Mouse (Mus musculus) urinary bladder, adult 2 months (tissue): Measurements from ENCODE around the gene Oas1f. TPM values are rescaled to one million over a fixed set of nuclear protein-coding genes. Genes with fewer than 3 reads are reported as not detected.
A peak's percentile ranks its signal among the peaks of the same experiment; 100 is the strongest.
"Not testable (repeated sequence)": the region's sequence is repeated elsewhere in the genome, so short reads cannot be mapped to it uniquely, and the experiment has no call there.

ENCODE experiments used
- DNase-seq: peaks from one replicate; pipeline ENCODE4 v3.0.0; 2022; ENCODE audit warnings: low spot score
- polyA plus RNA-seq: library from polyadenylated mRNA; depleted of rRNA; stranded (reverse); fragments of >200 nt; gene quantifications from 2 replicates; pipeline ENCODE4 v1.2.3, GENCODE M21; 2012; rRNA removed

The Oas1f gene
- polyA plus RNA-seq: 0.15 and 0.16 TPM in 2 replicates

DNA sequence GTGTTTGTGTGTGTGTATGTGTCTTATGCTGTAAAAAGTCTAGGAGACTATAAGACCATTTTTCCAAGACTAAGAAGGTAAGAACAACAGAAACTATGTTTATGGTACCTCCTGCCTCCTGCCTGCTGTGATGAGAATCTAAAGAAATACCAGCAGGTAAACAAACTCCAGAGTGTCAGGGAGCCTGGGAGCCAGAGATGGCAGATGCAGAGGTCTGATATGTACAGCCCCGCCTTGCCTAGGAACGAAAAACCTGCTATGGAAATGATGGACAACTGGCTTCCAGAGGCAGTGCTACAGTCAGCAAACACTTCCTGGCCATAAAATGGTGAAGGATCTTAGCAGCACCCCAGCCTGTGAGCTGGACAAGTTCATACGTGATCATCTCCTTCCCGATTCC lies at the start of gene Oas1f:
Gene Oas1f, plus strand, starts transcription at position 301 of the 400 bp plus-strand sequence.
- no peak for DNase-seq

DNA sequence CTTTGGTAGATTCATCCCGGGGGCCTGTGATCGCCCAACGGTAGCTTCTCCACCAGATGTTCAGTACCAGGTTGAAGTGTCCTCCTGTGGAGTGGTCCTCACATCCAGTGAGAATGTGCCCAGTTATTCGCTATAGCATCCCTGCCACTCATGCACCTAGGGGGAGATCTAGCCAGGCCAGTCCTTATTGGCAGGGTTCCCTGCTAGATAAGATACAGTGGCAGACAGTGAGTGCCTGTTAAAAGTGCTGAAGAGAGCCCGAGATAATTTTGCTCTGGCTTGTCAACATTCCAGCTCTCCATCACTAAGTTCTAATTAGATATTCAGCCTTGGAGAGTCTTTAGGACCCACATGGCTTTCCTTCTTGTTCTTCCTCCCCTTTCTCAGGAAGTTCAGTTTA lies 49.0 kb upstream of the Oas1f start:
- DNase-seq: not testable (repeated sequence)

DNA sequence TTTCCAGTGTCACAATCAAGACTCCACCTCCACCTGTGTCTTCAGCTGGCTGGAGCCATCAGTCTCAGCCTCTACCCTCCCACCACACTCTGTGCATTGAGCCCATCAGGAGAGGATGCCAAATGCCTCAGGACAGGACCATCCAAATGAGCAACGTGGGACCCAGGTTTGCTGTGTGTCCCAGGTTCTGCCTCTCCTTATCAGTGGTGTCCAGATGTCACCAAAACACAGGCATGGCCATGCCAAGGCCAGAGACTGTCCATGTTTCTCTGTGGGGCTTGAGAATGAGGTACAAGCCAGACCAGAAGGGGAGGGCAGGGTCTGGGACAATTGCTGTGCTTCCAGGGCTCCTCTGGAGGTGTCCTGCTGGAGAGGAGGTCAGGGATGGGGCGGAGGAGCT lies 48.2 kb upstream of the Oas1f start:
- not testable (repeated sequence) for DNase-seq

DNA sequence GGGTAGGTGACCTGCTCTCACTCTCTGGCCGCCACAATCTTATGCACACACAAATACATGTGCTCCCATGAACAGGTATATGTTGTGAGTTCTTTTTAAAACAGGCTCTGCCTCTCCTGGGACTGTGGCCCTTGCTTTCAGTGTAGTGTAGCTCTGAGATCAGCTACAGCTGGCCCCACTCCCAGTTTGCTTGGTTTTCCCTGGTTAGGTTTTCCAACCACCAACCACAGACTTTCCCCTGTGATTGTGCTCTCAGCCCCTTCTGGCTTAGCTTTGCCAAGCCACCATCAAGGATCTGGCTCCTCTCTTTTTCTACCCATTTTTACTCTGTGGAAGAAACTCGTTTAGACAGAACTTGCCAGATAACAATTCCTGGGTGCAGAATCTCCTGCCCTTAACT lies 43.6 kb upstream of the Oas1f start:
- no peak for DNase-seq

DNA sequence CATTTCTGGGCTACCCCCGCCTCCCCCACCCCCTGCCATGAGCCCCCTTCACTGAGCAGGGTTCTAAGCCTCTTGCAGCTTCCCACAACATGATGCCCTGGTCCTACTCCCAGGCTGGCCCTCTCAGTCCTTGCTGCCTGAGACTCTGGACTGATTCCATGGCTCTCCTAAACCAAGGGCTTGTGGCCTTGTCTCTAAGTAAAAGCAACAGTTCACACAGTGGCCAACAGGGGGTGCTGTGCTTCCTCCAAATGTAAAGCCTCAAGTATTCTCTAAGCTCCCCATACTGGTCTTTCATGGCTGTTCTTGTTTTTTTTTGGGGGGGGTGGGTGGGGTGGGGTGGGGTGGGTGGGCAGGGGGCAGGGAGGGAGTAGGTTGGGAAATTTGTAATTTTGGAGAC lies 40.7 kb upstream of the Oas1f start:
- DNase-seq: no peak

DNA sequence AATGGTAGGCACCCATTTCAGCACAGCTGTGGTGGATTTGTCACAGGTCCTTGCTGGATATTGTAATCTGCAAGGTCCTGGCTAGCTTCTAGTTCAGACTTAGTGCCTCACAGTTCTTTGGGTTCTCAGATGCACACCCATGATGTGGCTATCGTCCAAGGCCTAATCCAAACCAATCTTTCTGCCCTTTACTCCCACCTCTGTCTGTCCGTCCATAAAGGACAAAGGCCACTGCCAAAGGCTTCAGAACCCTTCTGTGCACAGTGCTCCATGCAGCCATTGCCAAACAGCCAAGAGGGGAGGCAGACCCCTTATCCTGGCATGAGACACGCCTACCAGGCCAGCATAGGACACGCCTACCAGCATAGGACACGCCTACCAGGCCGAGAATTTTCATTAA lies 38.0 kb upstream of the Oas1f start:
- DNase-seq: no peak

DNA sequence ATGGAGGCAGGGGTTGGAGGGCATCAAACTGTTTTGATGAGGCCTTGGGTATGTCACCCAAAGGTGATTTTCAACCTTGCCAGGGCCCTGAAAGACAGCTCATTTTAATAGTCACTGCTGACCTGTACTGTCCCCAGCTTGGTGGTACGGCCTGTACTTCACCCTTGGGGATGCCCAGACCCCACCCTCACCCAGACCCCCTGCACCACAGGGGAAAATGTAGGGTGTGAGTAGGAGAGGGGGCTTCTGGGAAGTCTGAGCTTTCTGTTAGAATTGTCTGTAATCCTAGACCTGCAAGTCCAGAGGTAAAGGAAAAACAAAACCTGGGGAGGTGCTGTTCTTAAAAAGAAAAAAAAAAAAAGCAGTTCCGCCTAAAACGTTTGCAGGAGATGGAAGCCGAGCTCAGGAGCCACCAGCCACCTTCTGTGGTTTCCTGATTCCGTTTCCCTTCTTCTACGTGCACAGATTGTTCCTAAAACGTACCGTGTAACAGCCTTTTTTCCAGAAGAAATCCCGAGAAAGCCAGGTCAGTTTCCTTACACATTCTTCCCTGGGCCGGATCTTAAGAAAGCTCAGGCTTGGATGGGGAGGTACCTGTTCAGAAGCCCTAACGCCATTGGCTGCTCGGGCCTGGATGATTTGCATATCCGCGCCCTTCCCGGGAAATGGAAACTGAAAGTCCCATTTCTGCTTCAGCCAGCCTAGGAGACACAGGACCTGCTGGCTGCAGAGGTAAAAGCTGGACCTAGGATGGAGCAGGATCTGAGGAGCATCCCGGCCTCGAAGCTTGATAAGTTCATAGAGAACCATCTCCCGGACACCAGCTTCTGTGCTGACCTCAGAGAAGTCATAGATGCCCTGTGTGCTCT lies 35.0 kb upstream of the Oas1f start, which contains the start of gene Oas1c:
Gene Oas1c, minus strand, starts transcription at position 564 of the 869 bp plus-strand sequence.
- peak; percentile 63 for DNase-seq

DNA sequence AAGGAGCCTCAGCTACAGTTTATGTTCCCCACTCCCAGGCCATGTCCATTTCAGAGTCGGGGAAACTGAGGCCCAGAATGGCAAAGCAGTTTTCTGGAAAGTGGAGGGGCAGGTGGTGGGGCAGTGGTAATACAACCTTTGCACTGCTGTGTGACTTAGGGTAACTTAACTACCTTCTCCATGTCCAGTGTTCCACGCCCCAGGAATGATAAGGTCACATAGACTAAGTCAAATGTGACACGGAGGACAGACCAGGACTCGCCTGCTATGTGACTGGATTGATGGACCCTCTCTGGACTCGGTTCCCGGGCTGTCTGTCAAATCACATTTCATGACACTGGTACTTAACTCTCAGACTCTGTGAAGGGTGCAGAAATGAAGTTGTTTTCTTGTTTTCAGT lies 34.1 kb upstream of the Oas1f start:
- DNase-seq: no peak

DNA sequence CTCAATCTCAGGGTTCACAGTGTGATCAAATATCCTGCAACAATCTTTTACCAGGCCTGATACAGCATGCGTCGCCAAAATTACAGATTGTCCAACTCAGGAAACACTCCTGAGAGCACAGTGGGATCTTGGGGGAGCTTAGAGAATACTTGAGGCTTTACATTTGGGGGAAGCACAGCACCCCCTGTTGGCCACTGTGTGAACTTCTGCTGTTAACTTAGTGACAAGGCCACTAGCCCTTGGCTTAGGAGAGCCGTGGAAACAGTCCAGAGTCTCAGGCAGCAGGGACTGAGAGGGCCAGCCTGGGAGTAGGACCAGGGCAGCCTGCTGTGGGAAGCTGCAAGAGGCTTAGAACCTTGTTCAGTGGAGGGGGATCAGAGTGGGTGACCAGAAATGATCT lies 31.2 kb upstream of the Oas1f start:
- DNase-seq: no peak

DNA sequence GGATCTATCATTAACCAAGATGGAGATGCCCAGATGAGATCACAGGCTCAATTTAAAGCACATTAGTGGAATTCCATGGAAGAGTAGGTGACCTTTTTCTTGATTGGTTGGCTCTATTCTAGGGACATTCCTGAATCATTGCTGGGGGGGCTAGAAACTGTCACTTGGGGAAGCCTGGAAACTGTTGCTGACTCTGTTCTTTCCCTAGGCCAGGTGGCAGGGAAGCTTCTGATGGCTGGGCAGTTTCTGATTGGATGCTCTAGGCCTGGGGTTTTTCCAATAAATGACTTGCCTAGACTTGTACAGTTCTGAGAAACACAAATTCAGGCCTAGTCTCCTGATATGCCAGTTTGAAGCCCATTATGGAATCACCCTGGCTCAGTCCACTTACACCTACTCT lies 28.2 kb upstream of the Oas1f start:
- DNase-seq: no peak

DNA sequence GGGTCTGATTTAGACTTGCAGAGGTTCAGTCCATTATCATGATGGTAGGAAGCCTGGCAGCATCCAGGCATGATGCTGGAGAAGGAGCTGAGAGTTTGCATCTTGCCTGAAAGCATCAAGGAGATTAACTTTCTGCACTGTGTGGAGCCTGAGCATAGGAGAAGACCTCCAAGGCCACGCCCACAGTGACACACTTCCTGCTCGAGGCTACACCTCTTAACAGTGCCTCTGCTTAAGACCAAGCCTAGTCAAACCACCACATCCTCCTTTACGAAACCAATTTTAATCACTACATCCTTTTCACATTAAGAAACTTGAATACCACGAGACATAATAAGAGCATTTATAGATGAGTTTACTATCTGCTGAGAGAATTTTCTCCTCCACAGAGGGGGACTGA lies 16.1 kb upstream of the Oas1f start:
- no peak for DNase-seq

DNA sequence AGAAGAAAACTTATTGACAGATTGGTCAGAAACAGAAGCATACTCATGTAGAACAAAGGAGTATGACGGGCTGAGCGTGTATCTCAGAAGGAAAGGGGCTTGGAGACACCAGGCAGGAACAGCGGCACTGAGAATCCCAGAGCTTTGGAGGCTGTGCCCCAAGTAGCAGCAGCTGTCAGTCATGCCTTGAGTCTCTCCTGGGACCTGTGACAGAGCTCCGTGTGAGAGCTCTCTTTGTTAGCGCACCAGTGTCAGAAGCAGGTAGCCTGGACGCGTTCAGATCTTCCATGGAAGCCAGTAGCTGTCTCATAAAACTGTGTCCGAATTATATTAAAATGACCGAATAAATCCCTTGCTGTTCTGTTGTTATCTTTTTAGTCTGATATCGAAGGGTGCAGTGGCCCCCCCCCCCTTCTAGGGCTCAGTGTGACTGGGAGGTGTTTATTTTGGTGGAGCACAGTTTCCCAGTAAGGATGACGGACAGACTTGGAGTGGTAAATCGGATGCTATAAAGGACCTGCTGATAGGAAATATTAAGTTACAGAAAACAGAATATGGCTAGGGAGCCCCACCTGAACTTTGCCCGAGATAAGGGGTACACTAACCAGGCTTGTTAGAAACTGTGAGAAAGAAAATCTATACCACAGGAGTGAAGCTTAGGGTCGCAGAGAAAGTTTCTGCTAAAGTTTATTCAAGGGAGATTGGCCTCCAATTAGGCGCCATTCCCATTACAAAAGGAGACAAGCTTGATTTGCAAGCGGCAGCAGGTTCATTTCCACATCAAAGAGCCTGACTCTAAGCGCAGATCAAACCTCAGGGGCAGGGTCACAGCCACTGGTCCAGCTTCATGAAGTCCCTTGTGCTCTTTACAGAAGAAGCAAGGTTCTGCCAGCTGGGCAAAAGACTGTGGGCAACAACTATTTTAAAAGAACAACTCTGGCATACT lies 13.6 kb upstream of the Oas1f start:
- DNase-seq: no peak

DNA sequence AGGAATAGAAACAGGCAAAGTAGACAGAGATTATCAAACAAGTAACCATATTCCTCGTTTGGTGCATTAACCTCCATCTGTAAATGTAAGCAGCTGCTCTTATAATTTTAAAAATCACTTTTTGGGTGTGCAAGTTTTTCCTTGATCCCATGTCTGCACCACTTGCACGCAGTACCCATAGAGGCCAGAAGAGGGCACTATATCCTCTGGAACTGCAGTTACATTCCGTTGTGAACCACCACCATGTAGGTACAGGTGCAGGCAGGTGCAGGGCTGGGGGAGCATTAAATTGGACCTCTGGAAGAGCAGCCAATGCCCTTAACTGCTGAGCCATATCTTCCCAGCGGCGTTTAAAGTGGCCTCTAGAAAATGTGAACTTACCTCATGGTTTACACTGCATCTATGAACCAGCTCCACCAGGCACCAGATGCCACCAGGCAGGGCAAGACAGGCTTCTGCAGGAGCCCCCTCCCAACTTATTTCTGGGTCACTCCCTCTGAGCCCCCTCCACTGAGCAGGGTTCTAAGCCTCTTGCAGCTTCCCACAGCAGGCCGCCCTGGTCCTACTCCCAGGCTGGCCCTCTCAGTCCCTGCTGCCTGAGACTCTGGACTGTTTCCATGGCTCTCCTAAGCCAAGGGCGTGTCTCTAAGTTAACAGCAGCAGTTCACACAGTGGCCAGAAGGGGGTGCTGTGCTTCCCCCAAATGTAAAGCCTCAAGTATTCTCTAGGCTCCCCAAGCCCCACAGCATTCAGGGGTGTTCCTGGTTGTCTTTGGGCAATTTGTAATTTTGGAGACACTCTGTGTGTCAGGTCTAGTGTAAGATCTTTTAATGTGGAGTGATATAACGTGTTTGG lies 10.2 kb upstream of the Oas1f start:
- no peak for DNase-seq

DNA sequence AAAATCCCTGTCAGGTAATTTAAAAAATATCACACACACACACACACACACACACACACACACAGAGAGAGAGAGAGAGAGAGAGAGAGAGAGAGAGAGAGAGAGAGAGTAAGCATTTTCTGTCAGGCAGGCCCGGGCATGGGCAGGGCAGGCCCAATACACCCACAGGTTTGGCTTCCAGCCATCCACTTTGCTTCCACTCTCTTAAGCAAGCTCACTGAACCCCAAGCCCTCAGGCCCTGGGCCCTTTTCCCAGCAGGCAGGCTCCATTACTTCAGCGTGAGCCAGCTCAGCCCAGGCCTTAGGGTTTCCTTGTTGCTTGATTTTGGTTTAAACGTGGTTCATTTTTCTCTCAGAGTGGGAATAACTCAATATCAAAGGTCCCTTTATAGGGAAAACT lies 2.5 kb upstream of the Oas1f start:
- peak; percentile 31 for DNase-seq

DNA sequence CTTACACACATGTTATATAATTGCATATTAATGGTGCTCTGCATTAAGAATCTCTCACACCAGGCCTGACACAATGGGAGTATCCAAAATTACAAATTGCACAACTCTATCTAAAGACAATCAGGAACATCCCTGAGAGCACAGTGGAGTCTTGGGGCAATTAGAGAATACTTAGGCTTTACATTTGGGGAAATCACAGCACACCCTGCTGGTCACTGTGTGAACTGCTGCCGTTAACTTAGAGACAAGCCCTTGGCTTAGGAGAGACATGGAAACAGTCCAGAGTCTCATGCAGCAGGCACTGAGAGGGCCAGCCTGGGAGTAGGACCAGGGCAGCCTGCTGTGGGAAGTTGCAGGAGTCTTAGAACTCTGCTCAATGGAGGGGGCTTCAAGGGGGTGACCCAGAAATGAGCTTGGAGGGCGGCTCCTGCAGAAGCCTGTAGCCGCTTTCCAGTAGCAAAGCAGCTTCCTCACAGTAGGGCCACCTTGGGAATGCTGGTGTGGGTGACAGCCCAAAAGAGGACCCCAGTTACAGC lies 2.5 kb downstream of the Oas1f start:
- DNase-seq: no peak

DNA sequence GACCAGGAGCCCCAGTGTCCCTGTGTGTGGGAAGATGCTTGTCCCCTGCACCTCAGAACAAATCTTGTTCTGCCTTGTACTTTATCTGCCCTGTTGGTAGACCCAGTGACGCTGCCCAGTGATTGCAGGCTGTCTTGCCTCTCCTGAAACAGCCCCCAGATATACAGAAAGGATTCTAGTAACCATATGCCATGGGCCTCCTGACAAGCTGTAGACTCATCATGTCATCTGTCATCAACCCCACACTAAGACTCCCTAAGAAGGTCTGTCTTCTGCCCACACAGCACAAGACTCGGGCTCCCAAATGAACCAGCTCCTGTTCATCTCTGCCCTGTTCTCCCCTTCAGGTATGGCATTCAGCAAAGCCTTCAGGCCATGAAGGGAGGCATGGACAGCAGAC lies 12.1 kb downstream of the Oas1f start:
- DNase-seq: no peak

DNA sequence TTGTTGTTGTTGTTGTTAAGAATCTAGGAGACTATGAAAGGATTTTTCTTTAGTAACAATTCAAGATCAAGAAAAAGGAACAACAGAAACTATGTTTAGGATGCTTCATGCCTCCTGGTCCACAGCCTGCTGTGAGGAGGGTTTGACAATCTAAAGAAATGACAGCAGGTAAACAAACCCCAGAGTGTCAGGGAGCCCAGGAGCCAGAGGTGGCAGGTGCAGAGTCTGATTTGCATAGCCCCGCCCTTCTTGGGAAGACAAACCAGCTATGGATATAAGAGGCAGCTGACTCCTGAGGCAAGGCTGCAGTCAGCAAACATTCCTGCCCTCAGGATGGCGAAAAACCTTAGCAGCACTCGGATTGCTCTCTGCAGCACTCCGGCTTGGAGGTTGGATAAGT lies 14.0 kb downstream of the Oas1f start, which contains the start of gene Oas1h:
Gene Oas1h, plus strand, starts transcription at position 301 of the 400 bp plus-strand sequence.
- DNase-seq: no peak

DNA sequence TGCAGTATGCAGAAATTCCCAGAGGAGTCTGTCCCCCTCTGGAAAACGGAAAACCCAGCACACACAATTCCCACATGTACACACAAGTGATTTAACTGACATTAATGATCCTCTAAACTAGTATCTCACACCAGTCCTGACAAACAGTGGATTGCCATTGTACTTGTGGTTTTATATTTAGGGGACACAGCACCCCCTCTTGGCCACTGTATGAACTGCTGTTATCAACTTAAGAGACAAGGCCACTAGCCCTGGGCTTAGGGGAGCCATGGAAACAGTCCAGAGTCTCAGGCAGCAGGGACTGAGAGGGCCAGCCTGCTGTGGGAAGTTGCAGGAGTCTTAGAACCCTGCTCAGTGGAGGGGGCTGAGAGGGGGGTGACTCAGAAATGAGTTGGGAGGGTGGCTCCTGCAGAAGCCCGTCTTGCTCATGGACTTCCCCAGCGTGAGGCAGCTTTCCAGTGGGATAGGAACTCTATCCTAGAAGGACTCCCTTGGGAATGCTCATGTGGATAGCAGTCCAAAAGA lies 18.2 kb downstream of the Oas1f start:
- DNase-seq: no peak

DNA sequence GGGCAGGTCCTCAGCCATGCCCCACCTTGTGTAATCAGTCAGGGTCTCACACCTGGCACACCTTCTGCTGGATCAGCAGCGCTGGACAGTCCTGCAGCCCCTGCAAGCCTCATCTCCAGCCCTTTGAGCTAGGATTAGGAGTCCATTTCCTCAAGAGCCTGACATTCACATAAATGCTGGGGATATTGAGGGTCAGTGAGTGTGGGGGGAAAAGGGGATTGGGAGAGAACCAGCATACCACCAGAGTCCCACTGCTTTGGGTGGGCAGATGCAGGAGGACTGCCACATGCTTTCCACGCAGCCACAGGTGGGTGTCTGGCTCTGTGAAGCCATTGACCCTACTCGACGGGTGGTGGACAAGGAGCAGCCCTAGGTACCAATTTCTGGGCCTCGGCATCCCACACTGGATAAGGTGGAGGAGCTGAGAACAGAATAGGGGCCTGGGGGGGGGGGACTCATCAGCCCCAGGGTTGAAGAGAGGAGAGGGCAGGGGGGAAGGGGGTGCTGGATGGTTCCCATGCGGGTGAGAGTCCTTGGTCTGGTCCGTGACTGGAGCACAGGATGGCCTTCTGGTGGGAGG lies 22.4 kb downstream of the Oas1f start:
- DNase-seq: no peak

DNA sequence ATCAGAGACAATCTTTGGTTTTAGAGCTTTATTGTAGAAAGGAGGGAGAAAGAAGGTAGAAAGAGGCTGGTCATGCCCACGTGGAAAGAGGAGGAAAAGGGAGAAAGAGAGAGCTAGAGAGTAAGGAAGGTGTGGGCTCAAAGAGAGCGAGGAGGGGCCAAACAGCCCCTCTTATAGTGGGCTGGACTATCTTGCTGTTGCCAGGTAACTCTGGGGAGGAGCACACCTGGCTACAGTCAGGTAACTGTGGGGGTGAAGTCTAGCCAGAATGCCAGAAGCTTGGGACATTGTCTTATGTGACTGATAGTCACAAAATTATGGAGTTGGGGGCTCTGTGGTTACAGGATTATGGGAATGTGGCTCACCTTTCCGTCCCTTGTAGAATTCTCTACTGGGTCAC lies 22.9 kb downstream of the Oas1f start:
- DNase-seq: no peak

DNA sequence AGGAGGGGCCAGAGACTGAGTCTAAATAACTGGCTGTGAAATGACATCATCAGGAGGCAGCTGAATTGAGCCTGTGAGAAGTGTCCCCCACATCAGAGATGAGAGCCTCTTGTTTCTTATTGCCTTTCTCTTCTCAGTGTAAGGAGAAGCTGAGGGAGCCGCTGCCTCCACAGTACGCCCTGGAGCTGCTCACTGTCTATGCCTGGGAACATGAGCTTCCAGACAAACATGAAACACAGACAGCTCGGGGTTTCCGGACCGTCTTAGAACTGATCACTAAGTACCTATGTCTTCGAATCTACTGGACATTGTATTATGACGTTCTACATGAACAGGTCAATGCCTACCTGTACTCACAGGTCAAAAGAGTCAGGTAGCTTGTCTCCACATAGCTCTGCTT lies 23.6 kb downstream of the Oas1f start:
- DNase-seq: no peak
